Mouse (Mus musculus): ENCODE measurements at regions not wholly inside any gene's neighbourhood (a gene's known extent, or its start where the extent isn't known, plus 50 kb on each side); places are given as distances from the start of the nearest gene placed in this dataset.

DNA sequence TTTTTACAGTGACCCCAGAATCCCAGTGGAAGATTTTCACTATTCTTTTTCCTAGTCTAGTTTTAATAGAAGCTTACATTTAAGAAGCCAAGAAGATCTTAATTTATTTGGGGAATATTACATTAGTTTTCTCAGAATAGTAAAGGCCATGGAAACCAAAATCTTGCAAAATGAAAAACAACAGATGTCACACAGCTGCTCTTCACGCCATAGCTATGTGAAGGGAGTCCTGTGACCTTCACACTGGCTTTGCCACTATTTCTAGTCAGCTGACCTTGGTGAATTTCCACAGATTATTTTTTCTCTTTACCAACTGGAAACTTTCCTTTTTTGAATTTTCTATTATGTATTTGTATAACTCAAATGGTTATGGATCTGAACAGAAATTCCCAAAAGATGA is 542.1 kb upstream of the Rgmb start:
- Histone ChIP-seq H3K27ac (no peak overlapping the region), H3K36me3 (ENCODE audit: insufficient read depth, low read length) (no peaks in the 10 kb centered on the region), H3K9ac (ENCODE audit: low read depth, low read length) (no peak overlapping the region), H3K4me2 (ENCODE audit: low read length) (no peak overlapping the region), H3K4me1 (replicated peaks; ENCODE audit: insufficient read depth, low read length) (no peaks in the 10 kb centered on the region), H3K4me3 (replicated peaks; ENCODE audit: low read depth, low read length) (no peak overlapping the region), H3K9me3 (replicated peaks; ENCODE audit: low read length) (no peaks in the 10 kb centered on the region), H3K27me3 (ENCODE audit: insufficient read depth, low read length) (no peaks in the 10 kb centered on the region)
- 64% methylated on average over 1 of the region's 1 CpGs for WGBS
- ATAC-seq (replicated peaks; ENCODE audit: low FRiP score, low read depth) = no peak
- no peak for DNase-seq (ENCODE audit: low spot score)
- no peak for TF ChIP-seq CTCF (IDR thresholded peaks at IDR 0.05; ENCODE audit: low read depth)

- H3K4me1 ChIP-seq (replicated peaks; ENCODE audit: insufficient read depth, low read length) = no peaks in the 10 kb centered on the region
- no peak for TF ChIP-seq CTCF (IDR thresholded peaks at IDR 0.05; ENCODE audit: low read depth)
- no peak overlapping the region for H3K9ac ChIP-seq (ENCODE audit: low read depth, low read length)
- no peaks in the 10 kb centered on the region for H3K27me3 ChIP-seq (ENCODE audit: insufficient read depth, low read length)
- H3K27ac ChIP-seq = no peak overlapping the region
- WGBS = 35% methylated on average over 2 of the region's 2 CpGs
- no peak for ATAC-seq (replicated peaks; ENCODE audit: low FRiP score, low read depth)
- H3K4me2 ChIP-seq (ENCODE audit: low read length) = no peak overlapping the region
- peak; percentile 7 for DNase-seq (ENCODE audit: low spot score)
- no peaks in the 10 kb centered on the region for H3K9me3 ChIP-seq (replicated peaks; ENCODE audit: low read length)
- H3K36me3 ChIP-seq (ENCODE audit: insufficient read depth, low read length) = no peaks in the 10 kb centered on the region
- H3K4me3 ChIP-seq (replicated peaks; ENCODE audit: low read depth, low read length) = no peak overlapping the region
Measured at GRCm38 (mm10) chr17:16344061-16344460, 513.2 kb upstream of the Rgmb start.

DNA sequence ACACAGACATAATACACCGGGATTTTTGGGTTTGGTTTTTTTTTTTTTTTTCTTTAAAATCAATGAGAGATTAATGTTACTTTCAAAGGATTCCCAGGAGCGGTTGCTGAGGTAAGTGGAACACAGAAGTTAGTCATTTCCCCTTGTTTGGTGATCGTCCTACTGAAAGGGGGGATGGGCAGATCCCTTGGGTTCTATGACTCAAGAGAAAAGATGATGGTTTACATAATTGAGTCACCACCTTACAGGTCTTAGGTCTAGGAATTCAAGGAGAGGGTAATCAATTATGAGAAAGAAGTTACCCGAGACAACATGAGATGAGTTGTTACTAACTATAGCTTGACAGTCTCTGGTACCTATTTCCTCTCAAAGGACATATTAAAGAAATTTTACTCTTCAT is 511.9 kb upstream of the Rgmb start:
- Histone ChIP-seq H3K4me3 (replicated peaks; ENCODE audit: low read depth, low read length) (no peak overlapping the region), H3K27ac (no peak overlapping the region), H3K27me3 (ENCODE audit: insufficient read depth, low read length) (no peaks in the 10 kb centered on the region), H3K9me3 (replicated peaks; ENCODE audit: low read length) (no peaks in the 10 kb centered on the region), H3K9ac (ENCODE audit: low read depth, low read length) (no peak overlapping the region), H3K4me1 (replicated peaks; ENCODE audit: insufficient read depth, low read length) (no peaks in the 10 kb centered on the region), H3K4me2 (ENCODE audit: low read length) (no peak overlapping the region), H3K36me3 (ENCODE audit: insufficient read depth, low read length) (no peaks in the 10 kb centered on the region)
- 74% methylated on average over 4 of the region's 4 CpGs for WGBS
- DNase-seq (ENCODE audit: low spot score) (no peak), ATAC-seq (replicated peaks; ENCODE audit: low FRiP score, low read depth) (no peak)
- no peak for TF ChIP-seq CTCF (IDR thresholded peaks at IDR 0.05; ENCODE audit: low read depth)

DNA sequence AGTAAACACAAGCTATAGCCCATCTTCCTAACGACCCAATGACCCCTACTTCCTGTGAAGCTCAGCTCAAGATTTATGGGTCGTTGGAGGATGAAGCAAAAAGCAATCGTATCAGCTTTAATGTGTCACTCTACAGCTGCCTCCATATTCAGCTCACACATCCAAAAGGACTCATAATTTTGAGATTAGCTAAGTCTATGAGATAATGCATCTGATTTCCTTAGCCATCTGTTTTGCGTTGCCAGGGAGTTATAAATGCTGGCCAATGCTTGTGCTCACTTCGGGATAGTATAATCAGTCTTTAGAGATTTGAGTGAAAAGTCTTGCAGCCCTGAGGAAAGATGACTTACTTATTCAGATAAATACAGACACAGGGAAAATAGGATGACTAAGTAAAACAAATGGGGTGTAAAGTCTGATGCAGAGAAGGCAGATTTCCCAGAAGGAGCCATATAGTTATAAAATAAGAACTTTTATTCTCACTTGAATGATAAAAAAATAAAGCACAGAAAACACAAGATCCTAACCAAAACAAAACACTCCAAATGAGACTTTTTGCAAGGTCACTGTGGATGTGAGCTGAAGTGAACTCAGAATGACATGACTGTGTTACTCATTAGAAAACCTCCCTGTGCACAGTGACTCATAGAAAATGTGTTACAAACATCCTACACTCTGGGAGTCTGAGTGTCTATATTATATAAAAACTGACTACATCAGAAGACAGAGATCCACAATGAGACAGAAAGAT is 509.1 kb upstream of the Rgmb start:
- Histone ChIP-seq H3K9ac (ENCODE audit: low read depth, low read length) (no peak overlapping the region), H3K4me2 (ENCODE audit: low read length) (no peak overlapping the region), H3K36me3 (ENCODE audit: insufficient read depth, low read length) (no peaks in the 10 kb centered on the region), H3K9me3 (replicated peaks; ENCODE audit: low read length) (no peaks in the 10 kb centered on the region), H3K4me1 (replicated peaks; ENCODE audit: insufficient read depth, low read length) (no peaks in the 10 kb centered on the region), H3K4me3 (replicated peaks; ENCODE audit: low read depth, low read length) (no peak overlapping the region), H3K27me3 (ENCODE audit: insufficient read depth, low read length) (no peaks in the 10 kb centered on the region), H3K27ac (no peak overlapping the region)
- DNase-seq (ENCODE audit: low spot score) = peak; percentile 35
- ATAC-seq (replicated peaks; ENCODE audit: low FRiP score, low read depth) = no peak
- WGBS = 18% methylated on average over 5 of the region's 5 CpGs
- no peak for TF ChIP-seq CTCF (IDR thresholded peaks at IDR 0.05; ENCODE audit: low read depth)

- H3K27ac ChIP-seq = no peak overlapping the region
- WGBS = 93% methylated on average over 3 of the region's 3 CpGs
- H3K9ac ChIP-seq (ENCODE audit: low read depth, low read length) = no peak overlapping the region
- TF ChIP-seq CTCF (IDR thresholded peaks at IDR 0.05; ENCODE audit: low read depth) = no peak
- ATAC-seq (replicated peaks; ENCODE audit: low FRiP score, low read depth) = no peak
- no peaks in the 10 kb centered on the region for H3K36me3 ChIP-seq (ENCODE audit: insufficient read depth, low read length)
- H3K9me3 ChIP-seq (replicated peaks; ENCODE audit: low read length) = no peaks in the 10 kb centered on the region
- H3K27me3 ChIP-seq (ENCODE audit: insufficient read depth, low read length) = no peaks in the 10 kb centered on the region
- no peak overlapping the region for H3K4me2 ChIP-seq (ENCODE audit: low read length)
- H3K4me3 ChIP-seq (replicated peaks; ENCODE audit: low read depth, low read length) = no peak overlapping the region
- no peaks in the 10 kb centered on the region for H3K4me1 ChIP-seq (replicated peaks; ENCODE audit: insufficient read depth, low read length)
- no peak for DNase-seq (ENCODE audit: low spot score)
Measured at GRCm38 (mm10) chr17:16311914-16312313, 481.1 kb upstream of the Rgmb start.

GRCm38 (mm10) chr17:16311196-16311873 is 480.5 kb upstream of the Rgmb start:
- Histone ChIP-seq H3K27me3 (ENCODE audit: insufficient read depth, low read length) (no peaks in the 10 kb centered on the region), H3K9me3 (replicated peaks; ENCODE audit: low read length) (no peaks in the 10 kb centered on the region), H3K36me3 (ENCODE audit: insufficient read depth, low read length) (no peaks in the 10 kb centered on the region), H3K4me3 (replicated peaks; ENCODE audit: low read depth, low read length) (no peak overlapping the region), H3K4me1 (replicated peaks; ENCODE audit: insufficient read depth, low read length) (no peaks in the 10 kb centered on the region), H3K27ac (no peak overlapping the region), H3K9ac (ENCODE audit: low read depth, low read length) (no peak overlapping the region), H3K4me2 (ENCODE audit: low read length) (no peak overlapping the region)
- WGBS = 84% methylated on average over 9 of the region's 9 CpGs
- DNase-seq (ENCODE audit: low spot score) (no peak), ATAC-seq (replicated peaks; ENCODE audit: low FRiP score, low read depth) (no peak)
- TF ChIP-seq CTCF (IDR thresholded peaks at IDR 0.05; ENCODE audit: low read depth) = no peak
